Mouse (Mus musculus) forebrain, embryonic 11.5 days (tissue): Measurements from ENCODE around the gene Prkcg. TPM values are rescaled to one million over a fixed set of nuclear protein-coding genes. Genes with fewer than 3 reads are reported as not detected.
"Not testable (repeated sequence)": the region's sequence is repeated elsewhere in the genome, so short reads cannot be mapped to it uniquely, and the experiment has no call there.

Source experiments
- ATAC-seq: fragments of 200-750 bp; cut with Nextera tagmentation; replicated peaks from 2 replicates; pipeline ENCODE4 v1.8.0; 2017; ENCODE audit warnings: moderate TSS enrichment; ENCODE audit not compliant: low FRiP score
- DNase-seq: peaks from one replicate; pipeline ENCODE4 v3.0.0-alpha.2; 2017; ENCODE audit warnings: low spot score
- H3K27ac ChIP-seq: fragments of 300-500 bp; sonication (generic); 2 replicates; pipeline ENCODE4 v1.5.1; 2014; ENCODE audit warnings: low read depth, low read length
- H3K27me3 ChIP-seq: fragments of 300-500 bp; sonication (generic); 2 replicates; pipeline ENCODE4 v1.6.1; 2014; ENCODE audit warnings: mild to moderate bottlenecking, low read length, mixed read lengths; ENCODE audit not compliant: control insufficient read depth, insufficient read depth
- H3K36me3 ChIP-seq: fragments of 300-500 bp; sonication (generic); 2 replicates; pipeline ENCODE4 v1.6.1; 2014; ENCODE audit warnings: mild to moderate bottlenecking, low read length, moderate library complexity, mixed read lengths; ENCODE audit not compliant: control insufficient read depth, insufficient read depth
- H3K4me1 ChIP-seq: fragments of 300-500 bp; sonication (generic); replicated peaks from 2 replicates; pipeline ENCODE4 v1.6.1; 2014; ENCODE audit warnings: low read length, mixed read lengths; ENCODE audit not compliant: control insufficient read depth, insufficient read depth
- H3K4me2 ChIP-seq: fragments of 300-500 bp; sonication (generic); 2 replicates; pipeline ENCODE4 v1.6.1; 2014; ENCODE audit warnings: low read depth, mild to moderate bottlenecking, low read length, moderate library complexity, mixed read lengths; ENCODE audit not compliant: severe bottlenecking
- H3K4me3 ChIP-seq: fragments of 300-500 bp; sonication (generic); 2 replicates; pipeline ENCODE4 v1.5.1; 2014; ENCODE audit warnings: low read depth, low read length
- H3K9ac ChIP-seq: fragments of 300-500 bp; sonication (generic); 2 replicates; pipeline ENCODE4 v1.6.1; 2014; ENCODE audit warnings: low read length
- H3K9me3 ChIP-seq: fragments of 300-500 bp; sonication (generic); 2 replicates; pipeline ENCODE4 v1.6.1; 2016; ENCODE audit warnings: low read length, mixed read lengths; ENCODE audit not compliant: control insufficient read depth
- whole genome bisulfite sequencing: fragments of 180-500 bp; shearing (Covaris S2); extraction: QIAGEN DNeasy Blood & Tissue Kit; methylation state at CpG from one replicate; pipeline ENCODE4 v1.1.7; 2014; 5-methylcytosine and 5-hydroxymethylcytosine counted together
- polyA plus RNA-seq: library from polyadenylated mRNA; unstranded; fragments of >200 nt; fragmentation: Nextera tagmentation; extraction: Ambion mirVana; gene quantifications from 2 replicates; pipeline ENCODE4 v1.2.1, GENCODE M21; 2014

Prkcg gene
- polyA plus RNA-seq, 1 experiment from 2014 or later, result 0.99 TPM

DNA sequence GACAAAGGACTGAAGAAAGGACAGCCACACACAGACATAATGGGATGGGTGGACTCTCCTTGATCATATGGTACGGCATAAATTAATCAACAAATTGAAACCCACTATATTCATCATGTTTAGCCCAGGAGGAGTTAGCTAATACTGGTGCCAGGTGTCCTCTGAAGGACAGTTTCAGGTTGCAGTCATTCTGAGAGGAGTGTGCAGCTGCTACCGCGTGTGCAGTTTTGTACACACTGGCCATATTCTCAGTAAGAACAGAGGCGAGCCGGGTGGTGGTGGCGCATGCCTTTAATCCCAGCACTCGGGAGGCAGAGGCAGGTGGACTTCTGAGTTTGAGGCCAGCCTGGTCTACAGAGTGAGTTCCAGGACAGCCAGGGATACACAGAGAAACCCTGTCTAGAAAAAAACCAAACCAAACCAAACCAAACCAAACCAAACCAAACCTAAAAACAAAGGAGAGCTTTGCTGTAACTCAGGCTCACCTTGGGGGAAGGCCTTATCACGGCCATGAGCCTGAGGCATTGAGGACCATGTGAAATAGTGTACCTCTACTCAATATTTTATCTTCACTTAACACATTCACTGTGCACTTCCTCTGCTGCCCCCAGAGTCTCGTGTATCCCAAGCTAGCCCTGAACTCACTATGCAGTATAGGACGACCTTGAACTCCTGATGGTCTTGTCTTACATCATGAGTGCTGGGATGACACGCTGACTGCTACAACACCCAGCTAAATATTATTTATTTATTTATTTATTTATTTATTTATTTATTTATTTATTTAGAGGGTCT lies 5.7 kb upstream of the Prkcg start:
- Histone ChIP-seq H3K9me3 (no peaks in the 10 kb centered on the region), H3K27ac (no peak overlapping the region), H3K4me3 (no peak overlapping the region), H3K36me3 (no peaks in the 10 kb centered on the region), H3K27me3 (no peaks in the 10 kb centered on the region), H3K4me2 (no peak overlapping the region), H3K4me1 (no peaks in the 10 kb centered on the region), H3K9ac (no peak overlapping the region)
- DNase-seq (no peak), ATAC-seq (no peak)
- WGBS, result 90% methylated on average over 11 of the region's 11 CpGs

DNA sequence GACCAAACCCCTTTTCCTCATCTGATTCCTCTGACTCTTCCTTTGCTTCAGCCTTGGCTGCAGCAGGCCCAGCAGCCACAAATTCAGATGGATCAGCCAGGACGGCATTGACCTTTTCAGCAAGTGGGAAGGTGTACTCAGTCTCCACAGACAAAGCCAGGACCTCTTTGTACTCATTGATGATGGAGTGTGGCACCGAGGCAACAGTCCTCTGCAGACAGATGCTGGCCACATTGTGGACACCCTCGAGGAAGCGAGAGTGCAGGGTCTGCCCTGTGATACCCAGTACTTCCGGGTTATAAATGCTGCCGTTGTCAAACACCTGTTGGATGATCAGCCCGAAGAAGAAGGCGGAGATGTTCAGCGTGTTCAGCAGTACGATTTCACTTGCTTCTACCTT lies 4.4 kb upstream of the Prkcg start:
- WGBS, result 84% methylated on average over 10 of the region's 10 CpGs
- no peaks in the 10 kb centered on the region for H3K36me3 ChIP-seq
- no peak for ATAC-seq
- DNase-seq, result no peak
- H3K9ac ChIP-seq, result no peak overlapping the region
- H3K9me3 ChIP-seq, result no peaks in the 10 kb centered on the region
- no peak overlapping the region for H3K27ac ChIP-seq
- no peaks in the 10 kb centered on the region for H3K27me3 ChIP-seq
- H3K4me1 ChIP-seq, result no peaks in the 10 kb centered on the region; the same call in 1 of the 2 replicates
- H3K4me2 ChIP-seq, result no peak overlapping the region
- H3K4me3 ChIP-seq, result no peak overlapping the region

- Histone ChIP-seq H3K36me3 (no peaks in the 10 kb centered on the region), H3K9me3 (no peaks in the 10 kb centered on the region), H3K27ac (no peak overlapping the region), H3K4me2 (no peak overlapping the region), H3K9ac (no peak overlapping the region), H3K4me3 (no peak overlapping the region), H3K4me1 (peaks cover 4% of the 10 kb centered on the region; the same call in 1 of the 2 replicates), H3K27me3 (no peaks in the 10 kb centered on the region)
- ATAC-seq (no peak), DNase-seq (no peak)
- 86% methylated on average over 5 of the region's 5 CpGs for WGBS
Observed at GRCm38 (mm10) chr7:3286036-3286435, 2.9 kb upstream of the Prkcg start.

GRCm38 (mm10) chr7:3287186-3287585 lies 1.8 kb upstream of the Prkcg start:
- Histone ChIP-seq H3K27me3 (no peaks in the 10 kb centered on the region), H3K4me1 (peaks cover 4% of the 10 kb centered on the region; the same call in 1 of the 2 replicates), H3K4me2 (no peak overlapping the region), H3K36me3 (no peaks in the 10 kb centered on the region), H3K4me3 (no peak overlapping the region), H3K9ac (no peak overlapping the region), H3K9me3 (no peaks in the 10 kb centered on the region), H3K27ac (no peak overlapping the region)
- 70% methylated on average over 7 of the region's 7 CpGs for WGBS
- ATAC-seq (no peak), DNase-seq (no peak)

- no peaks in the 10 kb centered on the region for H3K9me3 ChIP-seq
- H3K27me3 ChIP-seq, result no peaks in the 10 kb centered on the region
- peak overlapping the region; percentile 41 for H3K9ac ChIP-seq
- H3K36me3 ChIP-seq, result no peaks in the 10 kb centered on the region
- H3K27ac ChIP-seq, result peak overlapping the region; percentile 41; the same call in 1 of the 2 replicates
- 3% methylated on average over 18 of the region's 18 CpGs for WGBS
- H3K4me2 ChIP-seq, result peak overlapping the region; percentile 67
- peak overlapping the region; percentile 35 for H3K4me3 ChIP-seq
- ATAC-seq (peak; percentile 96), DNase-seq (peak; percentile 96)
- H3K4me1 ChIP-seq, result peaks cover 4% of the 10 kb centered on the region; the same call in 1 of the 2 replicates
Observed at GRCm38 (mm10) chr7:3290257-3291033, 1.5 kb downstream of the Prkcg start.

DNA sequence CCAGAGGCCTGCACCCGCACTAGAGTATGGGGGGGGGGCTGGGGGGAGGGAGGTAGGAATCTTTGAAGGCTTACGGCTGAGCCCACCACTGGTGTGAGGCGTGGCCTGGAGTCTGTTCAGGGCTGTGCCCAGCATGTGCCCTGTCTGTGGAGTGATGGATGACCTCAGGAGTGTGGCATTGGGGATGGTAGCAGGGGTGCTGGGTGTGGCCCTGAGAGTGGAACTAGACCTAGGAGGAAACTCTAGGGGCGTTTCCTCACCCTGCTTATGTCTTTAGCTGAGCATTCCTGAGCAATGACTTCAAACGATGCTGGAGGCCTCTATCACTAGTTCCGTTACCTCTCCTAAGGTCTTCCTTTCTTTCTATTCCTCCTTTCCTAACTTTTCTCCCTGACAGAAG lies 2.2 kb downstream of the Prkcg start:
- H3K36me3 ChIP-seq, result no peaks in the 10 kb centered on the region
- H3K4me2 ChIP-seq, result peak overlapping the region; percentile 67
- no peaks in the 10 kb centered on the region for H3K27me3 ChIP-seq
- no peak overlapping the region for H3K27ac ChIP-seq
- DNase-seq (peak; percentile 57), ATAC-seq (peak; percentile 22; the same call in 1 of the 2 replicates)
- H3K4me3 ChIP-seq, result peak overlapping the region; percentile 35; the same call in 1 of the 2 replicates
- WGBS, result 61% methylated on average over 6 of the region's 6 CpGs
- peak overlapping the region; percentile 41; the same call in 1 of the 2 replicates for H3K9ac ChIP-seq
- H3K4me1 ChIP-seq, result peaks cover 4% of the 10 kb centered on the region; the same call in 1 of the 2 replicates
- no peaks in the 10 kb centered on the region for H3K9me3 ChIP-seq

DNA sequence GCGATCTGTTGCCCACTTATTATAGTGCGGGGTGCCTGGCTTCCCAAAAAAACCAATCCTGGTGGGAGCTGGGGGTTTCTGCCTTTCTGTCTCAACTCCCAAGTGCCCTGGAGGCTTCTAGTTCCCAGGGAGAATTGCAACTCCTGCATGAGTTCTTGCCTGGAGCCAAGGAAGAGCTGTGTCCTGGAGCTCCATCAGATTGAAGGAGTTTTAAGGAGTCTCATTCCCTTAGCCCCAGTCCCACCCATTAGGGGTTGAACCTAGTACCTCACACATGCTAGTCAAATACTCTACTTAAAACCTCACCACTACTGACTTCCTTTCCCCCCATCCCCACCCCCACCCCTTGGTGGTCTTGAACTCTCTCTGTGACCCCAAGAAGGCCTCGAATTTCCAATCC lies 2.8 kb downstream of the Prkcg start:
- Histone ChIP-seq H3K4me3 (no peak overlapping the region), H3K9me3 (no peaks in the 10 kb centered on the region), H3K4me1 (peaks cover 4% of the 10 kb centered on the region; the same call in 1 of the 2 replicates), H3K36me3 (no peaks in the 10 kb centered on the region), H3K27me3 (no peaks in the 10 kb centered on the region), H3K27ac (no peak overlapping the region), H3K4me2 (no peak overlapping the region), H3K9ac (no peak overlapping the region)
- WGBS, result 79% methylated on average over 3 of the region's 3 CpGs
- ATAC-seq (no peak), DNase-seq (no peak)

- H3K9ac ChIP-seq, H3K36me3 ChIP-seq, H3K27ac ChIP-seq, ATAC-seq, DNase-seq, H3K9me3 ChIP-seq, H3K4me3 ChIP-seq, H3K4me1 ChIP-seq, H3K4me2 ChIP-seq, H3K27me3 ChIP-seq: not testable (repeated sequence)
- 87% methylated on average over 10 of the region's 12 CpGs for WGBS
Observed at GRCm38 (mm10) chr7:3292271-3292670, 3.3 kb downstream of the Prkcg start.
